Mouse (Mus musculus) kidney, embryonic 16.5 days (tissue): ENCODE measurements around the gene Hemk1. TPM values are rescaled to one million over a fixed set of nuclear protein-coding genes. Genes with fewer than 3 reads are reported as not detected.

ENCODE experiments used
- ATAC-seq: fragments of 200-750 bp; cut with Nextera tagmentation; 2 replicates; pipeline ENCODE4 v1.8.0; 2017; ENCODE audit warnings: moderate TSS enrichment; ENCODE audit not compliant: low FRiP score, low TSS enrichment
- H3K27ac ChIP-seq: fragments of 300-500 bp; sonication (generic); 2 replicates; pipeline ENCODE4 v1.5.1; 2014; ENCODE audit warnings: low read length
- H3K27me3 ChIP-seq: fragments of 300-500 bp; sonication (generic); 2 replicates; pipeline ENCODE4 v1.6.1; 2014; ENCODE audit warnings: low read length, control low read depth, mixed read lengths; ENCODE audit not compliant: insufficient read depth
- H3K36me3 ChIP-seq: fragments of 300-500 bp; sonication (generic); 2 replicates; pipeline ENCODE4 v1.6.1; 2014; ENCODE audit warnings: low read length, control low read depth, mixed read lengths; ENCODE audit not compliant: insufficient read depth
- H3K4me1 ChIP-seq: fragments of 300-500 bp; sonication (generic); 2 replicates; pipeline ENCODE4 v1.6.1; 2014; ENCODE audit warnings: low read length, control low read depth, mixed read lengths; ENCODE audit not compliant: insufficient read depth
- H3K4me2 ChIP-seq: fragments of 300-500 bp; sonication (generic); replicated peaks from 2 replicates; pipeline ENCODE4 v1.6.1; 2014; ENCODE audit warnings: low read depth, low read length
- H3K4me3 ChIP-seq: fragments of 300-500 bp; sonication (generic); 2 replicates; pipeline ENCODE4 v1.5.1; 2014; ENCODE audit warnings: mild to moderate bottlenecking, low read length
- H3K9ac ChIP-seq: fragments of 300-500 bp; sonication (generic); replicated peaks from 2 replicates; pipeline ENCODE4 v1.6.1; 2014; ENCODE audit warnings: low read length
- H3K9me3 ChIP-seq: fragments of 300-500 bp; sonication (generic); 2 replicates; pipeline ENCODE4 v1.6.1; 2016; ENCODE audit warnings: low read length, control low read depth
- WGBS: fragments of 180-500 bp; shearing (Covaris S2); extraction: QIAGEN DNeasy Blood & Tissue Kit; methylation state at CpG from one replicate; pipeline ENCODE4 v1.1.7; 2014; 5-methylcytosine and 5-hydroxymethylcytosine counted together
- polyA plus RNA-seq: library from polyadenylated mRNA; unstranded; fragments of >200 nt; fragmentation: Nextera tagmentation; extraction: Ambion mirVana; gene quantifications from 2 replicates; pipeline ENCODE4 v1.2.1, GENCODE M21; 2015

Gene Hemk1
- polyA plus RNA-seq, 1 experiment from 2014 or later: 13.2 TPM

DNA sequence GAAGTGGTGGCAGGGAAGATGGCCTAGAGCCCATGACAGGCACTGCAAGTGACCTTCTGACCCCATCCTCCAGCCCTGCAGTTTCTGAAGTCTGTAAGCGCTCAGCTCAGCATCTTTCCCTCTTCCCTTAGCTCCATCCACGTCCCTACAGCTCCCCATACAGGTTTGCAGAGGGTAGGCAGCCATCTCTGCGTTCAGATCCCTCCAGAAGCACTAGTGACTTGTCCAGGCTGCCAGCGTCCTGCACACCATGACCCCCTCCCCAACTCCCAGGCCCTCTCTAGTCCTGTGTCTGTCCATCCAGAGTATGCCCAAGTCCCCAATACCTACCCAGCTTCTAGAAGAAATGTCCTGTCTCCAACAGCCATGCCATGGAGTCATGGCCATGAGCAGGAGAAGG, 60.0 kb downstream of the Hemk1 start:
- ATAC-seq: no peak
- Histone ChIP-seq H3K4me3 (no peak overlapping the region), H3K4me1 (peaks cover 18% of the 10 kb centered on the region), H3K9me3 (no peaks in the 10 kb centered on the region), H3K27me3 (no peaks in the 10 kb centered on the region), H3K27ac (no peak overlapping the region), H3K4me2 (no peak overlapping the region), H3K9ac (no peak overlapping the region), H3K36me3 (no peaks in the 10 kb centered on the region)
- WGBS: 64% methylated on average over 4 of the region's 4 CpGs

DNA sequence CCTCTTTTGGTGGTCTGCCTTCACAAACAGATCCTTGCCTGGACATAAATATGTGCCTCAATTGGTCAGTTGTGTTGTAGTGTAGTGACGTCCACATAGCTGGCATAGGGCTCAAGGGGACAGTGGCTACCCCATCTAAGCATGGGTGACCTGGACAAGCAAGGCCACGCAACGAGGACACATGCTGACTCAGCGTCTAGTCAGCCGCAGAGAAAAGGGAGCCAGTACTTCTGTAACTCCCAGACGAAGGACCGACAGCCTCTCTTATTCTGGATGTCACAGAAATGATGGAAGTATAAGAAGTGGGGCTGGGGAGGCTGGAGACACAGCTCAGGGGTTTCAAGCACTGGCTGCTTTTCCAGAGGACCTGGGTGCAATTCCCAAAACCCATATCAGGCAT, 60.5 kb downstream of the Hemk1 start:
- no peak overlapping the region for H3K4me2 ChIP-seq
- no peak overlapping the region for H3K27ac ChIP-seq
- peaks cover 18% of the 10 kb centered on the region for H3K4me1 ChIP-seq
- H3K9me3 ChIP-seq: no peaks in the 10 kb centered on the region
- no peak for ATAC-seq
- WGBS: 80% methylated on average over 7 of the region's 7 CpGs
- H3K36me3 ChIP-seq: no peaks in the 10 kb centered on the region
- no peaks in the 10 kb centered on the region for H3K27me3 ChIP-seq
- H3K4me3 ChIP-seq: no peak overlapping the region
- H3K9ac ChIP-seq: no peak overlapping the region

Other genes starting within 250 kb of the Hemk1 start
- 0.17 and 0.69 TPM in 2 replicates for gene Dock3, start 106.4 kb downstream of the Hemk1 start, polyA plus RNA-seq
- gene Mapkapk3, start 48.5 kb downstream of the Hemk1 start, polyA plus RNA-seq: 9.4 and 11.3 TPM in 2 replicates
- gene Cish, start 42.3 kb downstream of the Hemk1 start, polyA plus RNA-seq: 19.5 and 19.9 TPM in 2 replicates
- gene 6430571L13Rik, start 2.3 kb upstream of the Hemk1 start, polyA plus RNA-seq: 0.82 and 1.2 TPM in 2 replicates
- 0.74 and 0.95 TPM in 2 replicates for gene Cacna2d2, start 61.3 kb upstream of the Hemk1 start, polyA plus RNA-seq
- gene Tmem115, start 195.6 kb upstream of the Hemk1 start, polyA plus RNA-seq: 49.7 and 51.0 TPM in 2 replicates
- gene Cyb561d2, start 203.8 kb upstream of the Hemk1 start, polyA plus RNA-seq: 35.8 and 39.0 TPM in 2 replicates
- 57.0 and 59.0 TPM in 2 replicates for gene Nprl2, start 203.9 kb upstream of the Hemk1 start, polyA plus RNA-seq
- 3.3 and 3.9 TPM in 2 replicates for gene Zmynd10, start 208.9 kb upstream of the Hemk1 start, polyA plus RNA-seq
- gene Rassf1, start 213.2 kb upstream of the Hemk1 start, polyA plus RNA-seq: 66.8 and 68.9 TPM in 2 replicates
- gene Tusc2, start 224.9 kb upstream of the Hemk1 start, polyA plus RNA-seq: 45.3 and 48.0 TPM in 2 replicates
- 131 and 132 TPM in 2 replicates for gene Hyal2, start 229.6 kb upstream of the Hemk1 start, polyA plus RNA-seq
- gene Hyal1, start 238.6 kb upstream of the Hemk1 start, polyA plus RNA-seq: 10.6 and 12.3 TPM in 2 replicates
- gene Naa80, start 240.5 kb upstream of the Hemk1 start, polyA plus RNA-seq: 21.8 and 24.1 TPM in 2 replicates
- 1.3 and 1.6 TPM in 2 replicates for gene Hyal3, start 242.5 kb upstream of the Hemk1 start, polyA plus RNA-seq
- 60.7 and 64.3 TPM in 2 replicates for gene Ifrd2, start 249.3 kb upstream of the Hemk1 start, polyA plus RNA-seq